Mouse (Mus musculus) heart, embryonic 10.5 days (tissue): ENCODE data around the gene Ipcef1. TPM values are rescaled to one million over a fixed set of nuclear protein-coding genes. Genes with fewer than 3 reads are reported as not detected.

Experiments used
- DNase-seq: peaks from one replicate; pipeline ENCODE4 v3.0.0-alpha.2; 2017; ENCODE audit warnings: low spot score
- H3K27ac ChIP-seq: fragments of 300-500 bp; sonication (generic); 2 replicates; pipeline ENCODE4 v1.5.1; 2016; ENCODE audit warnings: mild to moderate bottlenecking
- H3K27me3 ChIP-seq: fragments of 300-500 bp; sonication (generic); 2 replicates; pipeline ENCODE4 v1.6.1; 2016; ENCODE audit warnings: mild to moderate bottlenecking; ENCODE audit not compliant: poor library complexity, insufficient read depth, severe bottlenecking
- H3K36me3 ChIP-seq: fragments of 300-500 bp; sonication (generic); 2 replicates; pipeline ENCODE4 v1.6.1; 2016; ENCODE audit warnings: mild to moderate bottlenecking, moderate library complexity
- H3K4me1 ChIP-seq: fragments of 300-500 bp; sonication (generic); 2 replicates; pipeline ENCODE4 v1.6.1; 2016; ENCODE audit warnings: mild to moderate bottlenecking
- H3K4me3 ChIP-seq: fragments of 300-500 bp; sonication (generic); 2 replicates; pipeline ENCODE4 v1.5.1; 2016; ENCODE audit warnings: mild to moderate bottlenecking, moderate library complexity
- H3K9me3 ChIP-seq: fragments of 300-500 bp; sonication (generic); 2 replicates; pipeline ENCODE4 v1.6.1; 2016; ENCODE audit warnings: mild to moderate bottlenecking, moderate library complexity
- WGBS: fragments of 180-500 bp; shearing (Covaris S2); methylation state at CpG from one replicate; pipeline ENCODE4 v1.1.7; 2016; 5-methylcytosine and 5-hydroxymethylcytosine counted together
- polyA plus RNA-seq: library from polyadenylated mRNA; unstranded; fragments of >200 nt; fragmentation: Nextera tagmentation; extraction: Ambion mirVana; gene quantifications from 2 replicates; pipeline ENCODE4 v1.2.1, GENCODE M21; 2016

The Ipcef1 gene
- polyA plus RNA-seq, result 0.02 and 0.25 TPM in 2 replicates

DNA sequence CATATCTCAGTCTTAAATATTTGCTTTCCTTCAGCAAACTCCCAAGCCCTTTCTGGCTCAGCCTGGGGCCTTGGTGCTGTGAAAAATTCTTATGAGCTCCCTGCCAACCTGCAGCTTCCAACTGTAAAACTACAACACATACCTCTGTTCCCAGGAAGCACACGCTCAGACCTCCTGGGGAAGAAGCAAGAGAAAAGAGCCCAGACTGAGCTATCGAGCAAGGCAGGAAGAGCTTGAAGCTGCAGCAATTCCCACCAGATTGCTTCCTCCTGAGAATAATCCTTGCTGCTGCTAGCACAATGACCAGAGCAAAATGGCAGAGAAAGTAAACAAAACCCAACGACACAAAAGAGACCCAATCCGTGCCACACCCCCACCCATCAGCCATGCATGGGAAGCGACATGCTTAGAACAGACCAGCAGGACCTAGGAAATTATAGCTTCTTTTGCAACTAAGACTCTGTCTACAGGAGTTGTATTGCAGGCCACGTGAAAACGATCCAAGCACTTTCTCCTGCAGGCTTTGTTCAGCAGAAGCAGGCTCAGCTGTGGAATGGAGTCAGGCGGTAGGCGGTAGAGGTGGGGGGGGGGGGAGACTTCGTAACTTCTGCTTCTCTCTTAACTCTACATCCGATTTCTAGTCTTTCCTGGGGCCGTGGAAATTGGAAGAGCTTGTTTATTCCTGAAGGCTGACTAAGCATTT lies at the start of gene Ipcef1:
Gene Ipcef1 (minus strand): TSS at position 164 of the 703 bp plus-strand sequence.
- Histone ChIP-seq H3K9me3 (no peaks in the 10 kb centered on the region), H3K4me3 (no peak within 1 kb of the TSS), H3K27me3 (no peaks in the 10 kb centered on the region), H3K36me3 (no peaks in the 10 kb centered on the region), H3K27ac (peak within 1 kb of the TSS; percentile 36; the same call in 1 of the 2 replicates), H3K4me1 (peaks cover 4% of the 10 kb centered on the region; the same call in 1 of the 2 replicates)
- DNase-seq, result no peak
- 41% methylated on average over 12 of the region's 12 CpGs for WGBS

DNA sequence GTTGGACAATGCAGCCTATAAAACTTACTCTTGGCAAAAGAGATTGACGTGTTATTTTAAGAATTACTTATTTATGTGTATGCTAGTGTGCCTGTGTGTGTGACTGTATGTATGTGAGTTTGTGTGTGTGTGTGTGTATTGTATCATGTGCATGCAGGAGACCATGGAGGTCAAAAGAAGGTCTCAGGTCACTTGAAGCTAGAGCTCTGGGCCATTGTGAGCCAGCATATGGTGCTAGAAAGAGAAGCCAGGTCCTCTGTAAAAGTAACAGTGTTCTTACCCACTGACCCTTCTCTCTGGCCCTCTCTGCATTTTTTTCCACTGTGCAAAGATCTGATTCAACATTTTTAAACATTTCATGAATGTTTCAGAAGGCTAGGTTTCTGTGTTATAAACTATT lies 25.7 kb upstream of the Ipcef1 start:
- 88% methylated on average over 1 of the region's 1 CpGs for WGBS
- no peak overlapping the region for H3K27ac ChIP-seq
- H3K36me3 ChIP-seq, result no peaks in the 10 kb centered on the region
- no peak for DNase-seq
- no peak overlapping the region for H3K4me3 ChIP-seq
- H3K27me3 ChIP-seq, result no peaks in the 10 kb centered on the region
- H3K9me3 ChIP-seq, result no peaks in the 10 kb centered on the region
- no peaks in the 10 kb centered on the region for H3K4me1 ChIP-seq

DNA sequence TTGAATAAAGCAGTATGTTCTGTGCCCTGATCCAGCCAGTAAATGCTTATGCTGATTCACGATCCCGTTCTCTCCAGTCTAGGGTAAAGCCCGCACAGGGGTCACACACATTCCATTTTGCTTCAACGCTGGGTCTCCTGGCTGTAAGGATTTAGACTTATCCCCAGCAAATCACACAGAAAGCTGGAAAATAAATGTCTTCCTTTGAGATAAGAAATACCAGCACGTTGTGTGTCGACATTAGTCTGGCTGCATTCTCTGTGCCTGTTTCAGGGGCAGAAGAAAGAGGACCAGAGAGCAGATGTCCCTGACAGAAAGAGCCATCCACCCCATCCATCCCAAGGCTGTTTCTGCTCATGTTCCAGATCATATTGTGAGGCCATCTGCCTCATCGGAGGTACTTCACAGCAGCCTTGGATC lies 25.1 kb upstream of the Ipcef1 start:
- Histone ChIP-seq H3K9me3 (no peaks in the 10 kb centered on the region), H3K27me3 (no peaks in the 10 kb centered on the region), H3K4me3 (no peak overlapping the region), H3K27ac (no peak overlapping the region), H3K36me3 (no peaks in the 10 kb centered on the region), H3K4me1 (no peaks in the 10 kb centered on the region)
- DNase-seq, result no peak
- 59% methylated on average over 7 of the region's 7 CpGs for WGBS

DNA sequence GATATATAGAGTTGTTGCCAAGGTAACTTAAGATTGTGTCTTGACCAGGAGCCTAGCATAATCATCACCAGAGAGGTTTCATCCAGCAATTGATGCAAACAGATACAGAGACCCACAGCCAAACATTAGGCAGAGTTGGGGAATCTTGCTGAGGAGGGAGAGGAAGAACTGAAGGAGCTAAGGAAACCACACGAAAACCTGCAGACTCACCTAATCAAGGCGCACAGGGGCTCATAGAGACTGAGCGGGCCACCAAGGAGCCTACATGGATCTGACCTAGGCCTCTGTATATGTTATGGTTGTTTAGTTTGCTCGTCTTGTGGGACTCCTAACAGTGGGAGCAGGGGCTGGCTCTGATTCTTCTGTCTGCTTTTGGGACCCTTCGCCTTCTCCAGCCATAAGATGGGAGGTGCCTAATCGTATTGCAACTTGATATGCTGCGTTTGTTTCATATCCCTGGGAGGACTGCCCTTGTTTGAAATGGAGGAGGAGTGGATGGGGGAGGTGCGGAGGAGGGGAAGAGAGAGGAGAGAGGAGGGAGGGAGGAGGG lies 24.5 kb upstream of the Ipcef1 start:
- Histone ChIP-seq H3K27ac (no peak overlapping the region), H3K4me3 (no peak overlapping the region), H3K9me3 (no peaks in the 10 kb centered on the region), H3K4me1 (no peaks in the 10 kb centered on the region), H3K27me3 (no peaks in the 10 kb centered on the region), H3K36me3 (no peaks in the 10 kb centered on the region)
- no peak for DNase-seq
- 50% methylated on average over 7 of the region's 8 CpGs for WGBS

- H3K36me3 ChIP-seq, result no peaks in the 10 kb centered on the region
- H3K27ac ChIP-seq, result no peak overlapping the region
- H3K9me3 ChIP-seq, result no peaks in the 10 kb centered on the region
- H3K4me3 ChIP-seq, result peak overlapping the region; percentile 12; the same call in 1 of the 2 replicates
- H3K27me3 ChIP-seq, result no peaks in the 10 kb centered on the region
- peak; percentile 83 for DNase-seq
- WGBS, result 12% methylated on average over 8 of the region's 8 CpGs
- no peaks in the 10 kb centered on the region for H3K4me1 ChIP-seq
These were observed 23.9 kb upstream of the Ipcef1 start for GRCm38 (mm10) chr10:7076201-7076600.

DNA sequence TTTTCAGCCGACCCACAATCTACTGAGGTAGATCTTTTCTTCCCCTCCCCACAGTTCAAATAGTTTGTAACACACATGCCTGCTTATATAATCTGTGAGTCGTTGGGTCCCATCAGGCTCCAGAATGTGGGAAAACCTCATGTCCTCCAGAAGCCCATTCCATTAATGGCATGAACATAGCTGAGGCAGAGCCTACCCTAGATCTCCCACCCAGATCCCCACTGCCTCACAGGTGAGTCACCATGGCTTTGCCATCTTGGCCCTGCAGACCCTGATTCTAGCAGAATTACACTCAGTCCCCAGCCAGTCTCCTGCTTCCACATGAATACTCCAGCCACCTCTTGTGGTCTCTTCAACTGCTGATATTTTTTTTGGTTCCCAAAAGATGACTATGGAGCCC lies 23.4 kb upstream of the Ipcef1 start:
- WGBS, result 87% methylated on average over 2 of the region's 2 CpGs

DNA sequence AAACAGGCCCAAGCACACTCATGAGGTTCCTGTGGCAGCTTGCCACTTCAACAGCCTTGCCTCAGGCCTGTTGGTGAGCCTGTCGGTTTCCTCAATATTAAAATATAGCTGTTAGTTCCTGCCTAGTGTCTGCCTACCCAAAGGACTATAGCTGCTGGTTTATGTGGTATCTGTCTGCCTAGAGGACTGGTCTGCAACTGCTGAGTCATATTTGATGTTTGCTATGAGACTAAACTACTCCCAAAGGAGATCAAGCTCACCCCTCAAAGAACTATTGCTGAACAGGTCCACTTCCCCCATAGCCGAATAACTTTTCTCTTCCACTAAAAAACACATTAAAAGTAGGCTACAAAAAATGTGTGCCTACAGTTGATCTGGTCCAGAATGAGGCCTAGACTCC lies 22.0 kb upstream of the Ipcef1 start:
- 81% methylated on average over 2 of the region's 2 CpGs for WGBS
- no peaks in the 10 kb centered on the region for H3K27me3 ChIP-seq

More for the DNA sequence above, 23.4 kb upstream of the Ipcef1 start:
- H3K27me3 ChIP-seq, result no peaks in the 10 kb centered on the region
- DNase-seq, result no peak
- no peaks in the 10 kb centered on the region for H3K36me3 ChIP-seq
- no peak overlapping the region for H3K4me3 ChIP-seq
- H3K4me1 ChIP-seq, result no peaks in the 10 kb centered on the region
- no peak overlapping the region for H3K27ac ChIP-seq
- no peaks in the 10 kb centered on the region for H3K9me3 ChIP-seq

DNA sequence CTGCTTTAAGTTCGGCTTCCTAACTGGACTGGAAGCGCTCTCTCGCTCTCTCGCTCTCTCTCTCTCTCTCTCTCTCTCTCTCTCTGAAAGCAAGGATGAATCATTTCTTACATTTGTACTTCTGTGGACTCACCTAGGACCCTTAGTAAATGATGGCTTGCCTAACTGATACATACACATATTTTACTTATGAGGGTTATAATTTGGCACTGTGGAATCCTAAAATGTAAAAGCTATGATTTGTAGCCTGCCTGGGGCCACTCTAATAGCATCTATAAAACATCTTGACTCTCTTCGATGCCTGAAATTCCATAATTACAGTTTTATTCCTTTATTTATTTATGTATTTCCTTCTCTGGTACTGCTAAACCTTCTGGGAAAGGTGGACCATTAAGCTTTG lies 18.6 kb upstream of the Ipcef1 start:
- Histone ChIP-seq H3K36me3 (no peaks in the 10 kb centered on the region), H3K27ac (no peak overlapping the region), H3K4me1 (no peaks in the 10 kb centered on the region), H3K9me3 (no peaks in the 10 kb centered on the region), H3K4me3 (no peak overlapping the region), H3K27me3 (no peaks in the 10 kb centered on the region)
- WGBS, result 85% methylated on average over 5 of the region's 5 CpGs
- DNase-seq, result no peak

More for the DNA sequence above, 22.0 kb upstream of the Ipcef1 start:
- no peak overlapping the region for H3K27ac ChIP-seq
- H3K4me3 ChIP-seq, result no peak overlapping the region
- no peaks in the 10 kb centered on the region for H3K36me3 ChIP-seq
- H3K4me1 ChIP-seq, result no peaks in the 10 kb centered on the region
- DNase-seq, result no peak
- no peaks in the 10 kb centered on the region for H3K9me3 ChIP-seq

DNA sequence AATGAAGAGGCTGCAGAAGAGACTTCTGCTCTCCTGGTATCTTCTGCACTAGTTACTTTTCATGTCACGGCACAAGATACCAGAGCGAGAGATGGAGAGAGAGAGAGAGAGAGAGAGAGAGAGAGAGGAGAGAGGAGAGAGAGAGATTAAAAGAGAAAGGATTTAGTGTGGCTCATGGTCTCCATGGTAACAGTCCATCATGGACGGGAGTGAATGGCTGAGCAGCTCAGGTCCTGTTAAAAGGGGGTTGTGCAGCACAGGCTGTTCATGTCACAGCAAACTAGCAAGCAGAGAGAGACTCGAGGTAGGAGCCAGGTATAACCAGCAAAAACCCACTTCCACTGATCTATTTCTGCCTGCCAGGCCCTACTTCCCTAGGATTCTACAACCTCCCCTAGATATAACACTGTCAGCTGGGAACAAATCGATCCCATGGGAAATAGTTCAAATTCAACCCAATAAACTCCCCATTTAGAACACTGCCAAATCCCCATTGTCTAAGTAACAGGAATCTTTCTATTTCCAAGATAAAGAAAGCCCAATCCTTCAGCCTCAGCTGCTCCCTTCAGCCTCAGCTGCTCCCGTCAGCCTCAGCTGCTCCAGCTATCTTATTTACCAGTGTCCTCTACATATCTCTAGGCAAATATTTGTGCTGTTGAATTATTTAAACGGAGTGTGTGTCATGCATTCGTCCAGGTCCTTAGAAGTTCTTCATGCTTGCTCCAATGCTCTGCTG lies 18.0 kb upstream of the Ipcef1 start:
- no peak overlapping the region for H3K4me3 ChIP-seq
- H3K27ac ChIP-seq, result no peak overlapping the region
- no peaks in the 10 kb centered on the region for H3K36me3 ChIP-seq
- H3K9me3 ChIP-seq, result no peaks in the 10 kb centered on the region
- DNase-seq, result no peak
- H3K27me3 ChIP-seq, result no peaks in the 10 kb centered on the region
- 66% methylated on average over 8 of the region's 8 CpGs for WGBS
- H3K4me1 ChIP-seq, result no peaks in the 10 kb centered on the region

DNA sequence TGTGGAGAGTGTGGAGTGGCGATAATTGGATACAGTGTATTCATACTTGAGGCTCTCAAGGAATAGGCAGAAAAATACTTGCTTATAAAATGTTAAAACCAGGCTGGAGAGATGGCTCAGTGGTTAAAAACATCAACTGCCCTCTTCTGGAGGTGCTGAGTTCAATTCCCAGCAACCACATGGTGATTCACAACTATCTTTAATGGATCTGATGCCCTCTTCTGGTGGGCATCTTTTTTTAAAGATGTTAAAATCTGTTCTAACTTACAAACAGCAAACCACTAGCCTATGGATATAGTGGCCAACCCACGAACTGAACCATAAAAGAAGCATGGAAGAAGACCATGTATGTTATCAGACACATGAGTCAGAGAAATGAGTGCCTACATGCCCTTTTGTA lies 16.8 kb upstream of the Ipcef1 start:
- Histone ChIP-seq H3K9me3 (no peaks in the 10 kb centered on the region), H3K27me3 (no peaks in the 10 kb centered on the region), H3K4me1 (no peaks in the 10 kb centered on the region), H3K36me3 (no peaks in the 10 kb centered on the region), H3K27ac (no peak overlapping the region), H3K4me3 (no peak overlapping the region)
- 78% methylated on average over 2 of the region's 2 CpGs for WGBS
- DNase-seq, result no peak

GRCm38 (mm10) chr10:7068608-7069007 lies 16.3 kb upstream of the Ipcef1 start:
- 58% methylated on average over 12 of the region's 12 CpGs for WGBS
- no peak for DNase-seq
- H3K36me3 ChIP-seq, result no peaks in the 10 kb centered on the region
- no peak overlapping the region for H3K27ac ChIP-seq
- H3K4me1 ChIP-seq, result no peaks in the 10 kb centered on the region
- H3K4me3 ChIP-seq, result no peak overlapping the region
- no peaks in the 10 kb centered on the region for H3K9me3 ChIP-seq
- H3K27me3 ChIP-seq, result no peaks in the 10 kb centered on the region

DNA sequence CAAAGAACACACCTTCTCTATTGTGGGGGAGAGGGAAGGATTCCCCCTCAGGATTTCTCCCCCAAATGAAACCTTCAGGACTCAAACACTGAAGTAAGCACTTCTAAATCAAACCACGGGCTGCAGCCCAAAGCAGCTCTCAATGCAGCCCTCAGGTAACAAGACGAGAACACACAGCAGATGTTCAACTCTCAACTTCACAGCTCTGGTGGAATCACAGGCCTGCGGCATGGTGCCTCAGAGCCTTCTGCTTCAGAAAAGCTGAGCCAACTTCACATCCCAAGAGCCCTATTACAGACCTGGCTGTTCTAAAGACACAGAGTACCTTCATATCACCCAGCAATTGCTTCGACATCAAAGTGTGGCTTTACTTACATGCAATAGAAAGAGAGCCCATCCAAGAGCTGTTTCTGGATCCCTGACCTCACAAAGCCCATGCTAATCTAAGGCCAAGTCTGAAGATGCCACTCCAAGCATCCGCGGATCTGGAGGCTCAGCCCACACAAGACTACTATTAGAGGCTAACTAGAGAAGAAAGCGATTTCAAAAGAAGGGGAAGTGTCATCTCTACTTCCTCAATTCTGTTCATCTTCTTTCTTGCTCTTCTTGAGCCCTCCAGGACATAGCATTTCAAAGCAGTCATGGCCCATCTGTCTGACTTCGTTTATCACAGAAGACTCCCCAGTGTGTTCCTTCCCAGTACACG lies 11.6 kb upstream of the Ipcef1 start:
- 77% methylated on average over 9 of the region's 9 CpGs for WGBS
- DNase-seq, result no peak
- Histone ChIP-seq H3K36me3 (no peaks in the 10 kb centered on the region), H3K4me1 (no peaks in the 10 kb centered on the region), H3K9me3 (no peaks in the 10 kb centered on the region), H3K4me3 (no peak overlapping the region), H3K27ac (no peak overlapping the region), H3K27me3 (no peaks in the 10 kb centered on the region)

DNA sequence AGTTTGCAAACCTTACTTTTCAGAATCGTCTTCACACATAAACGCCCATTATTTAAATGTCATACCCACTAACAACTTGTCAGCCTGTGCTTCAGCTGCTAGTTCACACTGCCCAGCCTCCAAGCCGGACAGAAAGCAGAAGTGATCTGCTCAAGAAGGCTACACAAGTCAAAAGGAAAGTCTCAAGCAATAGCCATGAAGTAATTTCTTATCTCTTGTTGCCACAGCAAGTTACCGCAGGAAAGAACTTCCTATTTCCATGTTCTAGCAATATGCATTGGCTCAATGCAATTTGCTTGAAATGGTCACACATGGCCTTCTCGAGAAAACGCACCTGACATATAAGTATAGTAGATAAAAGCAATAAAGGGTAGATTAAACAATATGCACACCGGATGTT lies 10.7 kb upstream of the Ipcef1 start:
- no peaks in the 10 kb centered on the region for H3K27me3 ChIP-seq
- H3K27ac ChIP-seq, result no peak overlapping the region

More for the DNA sequence above, 10.7 kb upstream of the Ipcef1 start:
- Histone ChIP-seq H3K36me3 (no peaks in the 10 kb centered on the region), H3K4me1 (no peaks in the 10 kb centered on the region), H3K9me3 (no peaks in the 10 kb centered on the region), H3K4me3 (no peak overlapping the region)
- DNase-seq, result no peak
- WGBS, result 79% methylated on average over 7 of the region's 7 CpGs
